Mouse (Mus musculus) heart, adult 2 months (tissue): ENCODE results near the gene Kcnb1. TPM values are rescaled to one million over a fixed set of nuclear protein-coding genes. Genes with fewer than 3 reads are reported as not detected.
A peak's percentile ranks its signal among the peaks of the same experiment; 100 is the strongest.

ENCODE experiments used
- DNase-seq, 2 experiments: peaks; one replicate each; pipeline ENCODE4 v3.0.0; 2021
- H3K27ac ChIP-seq: fragments of 200-600 bp; 2 replicates; pipeline ENCODE4 v1.8.1; 2022
- H3K27me3 ChIP-seq: fragments of 200-500 bp; 2 replicates; pipeline ENCODE4 v1.6.1; 2012; ENCODE audit warnings: mild to moderate bottlenecking, low read length, inconsistent platforms, mixed read lengths; ENCODE audit not compliant: control insufficient read depth, insufficient read depth
- H3K36me3 ChIP-seq: fragments of 200-500 bp; 2 replicates; pipeline ENCODE4 v1.6.1; 2012; ENCODE audit warnings: low read length, inconsistent platforms; ENCODE audit not compliant: control insufficient read depth, insufficient read depth
- H3K4me1 ChIP-seq: fragments of 200-500 bp; 2 replicates; pipeline ENCODE4 v1.6.1; 2011; ENCODE audit warnings: low read length; ENCODE audit not compliant: control insufficient read depth, insufficient read depth
- H3K4me3 ChIP-seq: fragments of 200-600 bp; 2 replicates; pipeline ENCODE4 v1.8.1; 2022
- H3K79me2 ChIP-seq: fragments of 200-500 bp; replicated peaks from 2 replicates; pipeline ENCODE4 v1.6.1; 2012; ENCODE audit warnings: mild to moderate bottlenecking, inconsistent platforms, low read length, moderate library complexity, mixed read lengths; ENCODE audit not compliant: control insufficient read depth, insufficient read depth
- H3K9ac ChIP-seq: fragments of 200-500 bp; 2 replicates; pipeline ENCODE4 v1.6.1; 2012; ENCODE audit warnings: low read depth, mild to moderate bottlenecking, control low read depth, inconsistent platforms, low read length, mixed read lengths
- CTCF ChIP-seq: fragments of 200-600 bp; IDR thresholded peaks from 2 replicates; pipeline ENCODE4 v1.8.1; 2022; ENCODE audit warnings: antibody characterized with exemption, mild to moderate bottlenecking, moderate library complexity
- EP300 ChIP-seq: fragments of 200-500 bp; IDR thresholded peaks from 2 replicates; pipeline ENCODE4 v1.6.1; 2011; ENCODE audit warnings: low read depth, low read length, control low read depth; ENCODE audit not compliant: insufficient read depth
- POLR2A ChIP-seq: fragments of 200-500 bp; IDR thresholded peaks from 2 replicates; pipeline ENCODE4 v1.6.1; 2011; ENCODE audit warnings: mild to moderate bottlenecking, low read depth, low read length, control low read depth; ENCODE audit not compliant: insufficient read depth
- WGBS: fragments of 180-500 bp; shearing (Covaris S2); methylation state at CpG from one replicate; pipeline ENCODE4 v1.1.7; 2018; 5-methylcytosine and 5-hydroxymethylcytosine counted together
- intact Hi-C: fragments of 180-260 bp; cut with DNase I; formaldehyde crosslinking; loops from one replicate; pipeline ENCODE4 v1.15.1; 2025
- polyA plus RNA-seq: library from polyadenylated mRNA; depleted of rRNA; stranded (reverse); fragments of >200 nt; gene quantifications from 2 replicates; pipeline ENCODE4 v1.2.3, GENCODE M21; 2012
- total RNA-seq, 2 experiments: library from RNA; stranded (reverse); gene quantifications; 2 replicates each; pipeline ENCODE4 v1.2.3; 2021

Kcnb1 gene
- total and polyA plus RNA-seq, 3 experiments, result 17.2 to 38.8 (median 32.8) TPM

DNA sequence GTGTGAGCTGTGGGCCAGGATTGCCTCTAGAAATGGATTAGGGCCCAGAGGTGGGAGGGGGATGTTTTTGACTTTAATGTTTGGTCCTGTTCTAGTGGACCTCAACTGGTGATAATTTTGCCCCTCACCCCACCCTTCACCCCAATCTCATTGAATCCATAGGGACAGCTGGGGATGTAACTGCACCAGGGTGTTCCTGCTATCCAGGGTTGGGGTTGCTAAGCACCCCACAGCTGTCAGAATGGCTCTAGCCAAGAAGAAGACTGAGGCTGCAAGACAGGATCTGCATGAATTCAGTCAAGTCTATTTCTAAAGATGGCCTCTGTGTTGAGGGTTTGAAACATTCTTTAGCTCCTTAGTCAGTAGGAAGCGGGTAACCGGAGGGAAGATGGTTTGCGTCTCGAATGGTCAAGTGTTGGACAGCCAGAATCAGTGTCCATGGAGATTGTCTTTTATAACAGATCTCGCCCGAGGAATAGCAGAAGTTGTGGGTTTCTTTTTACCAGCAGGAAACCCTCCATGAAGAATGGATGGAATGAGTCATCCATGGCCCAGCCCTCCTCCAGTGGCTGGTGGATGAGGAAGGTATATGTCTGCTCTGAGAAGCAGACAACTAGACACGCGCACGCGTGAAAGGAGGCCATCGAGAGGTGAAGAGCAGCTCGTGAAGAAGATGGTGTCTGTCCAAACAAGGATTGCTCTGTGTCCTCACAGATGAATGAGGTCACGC, 96.6 kb downstream of the Kcnb1 start:
- H3K79me2 ChIP-seq, result no peaks in the 10 kb centered on the region
- no peak overlapping the region for H3K4me3 ChIP-seq
- no peak overlapping the region for H3K27ac ChIP-seq
- H3K36me3 ChIP-seq, result no peaks in the 10 kb centered on the region
- H3K4me1 ChIP-seq, result no peaks in the 10 kb centered on the region
- 71% methylated on average over 13 of the region's 13 CpGs for WGBS
- peak in 1 of 2 experiments; percentile 40 for DNase-seq
- H3K27me3 ChIP-seq, result no peaks in the 10 kb centered on the region
- no peak for TF ChIP-seq EP300
- no peak for TF ChIP-seq POLR2A
- no peak for TF ChIP-seq CTCF
- no peak overlapping the region for H3K9ac ChIP-seq
- intact Hi-C loops, result no loop called here

DNA sequence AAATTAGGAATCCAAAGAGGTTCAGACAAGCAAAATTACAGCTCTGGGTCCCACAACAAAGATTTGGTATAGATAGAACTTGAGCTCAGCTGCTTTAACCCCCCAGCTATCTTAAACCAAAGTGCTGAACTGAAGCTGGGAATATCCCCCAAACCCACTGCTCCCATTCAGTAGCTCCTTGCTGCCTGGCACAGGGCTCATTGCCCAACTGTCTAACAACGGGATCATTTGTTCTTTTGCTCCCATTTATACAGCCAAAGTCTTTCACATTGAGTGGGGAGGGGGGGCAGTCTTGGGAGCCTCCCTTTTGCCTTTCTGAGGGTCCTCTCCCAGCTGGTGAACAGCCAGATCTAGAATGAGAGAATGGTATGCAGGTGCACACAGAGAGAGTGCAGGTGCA, 99.7 kb downstream of the Kcnb1 start:
- no peaks in the 10 kb centered on the region for H3K36me3 ChIP-seq
- H3K4me3 ChIP-seq, result no peak overlapping the region
- H3K4me1 ChIP-seq, result no peaks in the 10 kb centered on the region
- no peak overlapping the region for H3K9ac ChIP-seq
- intact Hi-C loops, result no loop called here
- TF ChIP-seq CTCF (no peak), EP300 (no peak), POLR2A (no peak)
- WGBS, result 63% methylated on average over 1 of the region's 1 CpGs
- H3K27me3 ChIP-seq, result no peaks in the 10 kb centered on the region
- no peak overlapping the region for H3K27ac ChIP-seq
- H3K79me2 ChIP-seq, result no peaks in the 10 kb centered on the region
- DNase-seq, result no peak

DNA sequence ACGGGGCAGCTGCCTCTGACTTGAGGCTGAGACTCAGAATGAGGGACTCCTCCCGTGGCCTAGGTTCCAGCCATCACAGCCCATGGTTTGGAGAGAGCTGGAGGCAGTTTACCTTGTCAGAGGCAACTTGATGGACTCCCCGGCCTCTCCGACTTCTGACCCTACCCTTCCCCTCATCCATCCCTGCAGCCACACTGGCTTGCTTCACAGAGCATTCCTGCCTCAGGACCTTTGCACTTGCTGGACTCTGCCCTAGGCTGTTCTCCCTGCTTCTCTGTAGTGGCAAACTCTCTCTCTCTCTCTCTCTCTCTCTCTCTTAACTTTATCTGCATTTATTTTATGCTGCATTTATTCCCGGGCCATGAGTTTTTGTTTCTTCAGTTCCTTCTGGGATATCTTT, 103.1 kb downstream of the Kcnb1 start:
- intact Hi-C loops, result no loop called here
- H3K9ac ChIP-seq, result no peak overlapping the region
- no peak overlapping the region for H3K27ac ChIP-seq
- H3K79me2 ChIP-seq, result no peaks in the 10 kb centered on the region
- no peak for DNase-seq
- no peaks in the 10 kb centered on the region for H3K4me1 ChIP-seq
- WGBS, result 88% methylated on average over 5 of the region's 5 CpGs
- no peak overlapping the region for H3K4me3 ChIP-seq
- TF ChIP-seq POLR2A (no peak), CTCF (no peak), EP300 (no peak)
- no peaks in the 10 kb centered on the region for H3K27me3 ChIP-seq
- no peaks in the 10 kb centered on the region for H3K36me3 ChIP-seq

DNA sequence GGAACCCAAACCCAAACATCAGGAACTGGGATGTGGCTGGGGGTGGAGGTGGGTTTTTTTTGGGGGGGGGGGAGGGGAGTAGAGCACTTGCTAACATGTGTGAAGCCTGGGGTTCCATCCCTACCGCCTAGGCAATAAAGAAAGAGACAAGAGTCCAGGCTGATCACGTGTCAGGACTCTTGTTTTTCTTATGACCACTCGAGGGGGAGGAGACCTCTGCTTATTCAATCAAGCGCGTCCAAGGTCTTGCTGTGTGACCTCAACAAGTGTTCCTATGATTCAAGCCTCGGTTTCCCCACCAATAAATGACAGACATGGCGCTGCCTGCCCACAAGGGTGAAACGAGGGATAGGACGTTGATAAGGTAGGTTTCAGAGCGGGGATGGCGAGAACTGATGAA, 103.9 kb downstream of the Kcnb1 start:
- no peak for TF ChIP-seq EP300
- no peak for TF ChIP-seq CTCF
- TF ChIP-seq POLR2A, result no peak
- no peak overlapping the region for H3K4me3 ChIP-seq
- no peak overlapping the region for H3K9ac ChIP-seq
- H3K27ac ChIP-seq, result no peak overlapping the region
- H3K36me3 ChIP-seq, result no peaks in the 10 kb centered on the region
- H3K79me2 ChIP-seq, result no peaks in the 10 kb centered on the region
- no peak for DNase-seq
- intact Hi-C loops, result no loop called here
- 54% methylated on average over 11 of the region's 11 CpGs for WGBS
- no peaks in the 10 kb centered on the region; the same call in 1 of the 2 replicates for H3K4me1 ChIP-seq
- no peaks in the 10 kb centered on the region for H3K27me3 ChIP-seq

DNA sequence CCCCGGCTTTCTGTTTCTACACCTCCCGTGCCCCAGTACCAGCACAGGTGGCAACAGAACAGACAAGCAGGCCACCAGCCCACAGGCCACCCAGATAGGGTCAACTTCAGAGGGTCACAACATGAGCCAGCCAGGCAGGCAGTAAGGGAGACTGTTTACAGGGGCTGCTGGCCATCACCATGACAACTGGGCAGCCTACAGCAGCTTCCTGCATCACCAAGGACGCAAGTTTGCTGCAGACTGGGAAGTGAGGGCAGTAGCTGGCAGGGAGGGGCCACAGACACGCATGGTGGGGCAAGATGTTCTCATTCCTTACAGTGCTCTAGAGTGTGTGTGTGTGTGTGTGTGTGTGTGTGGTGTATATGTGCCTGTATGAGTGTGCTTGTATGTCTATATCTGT, 108.3 kb downstream of the Kcnb1 start:
- H3K36me3 ChIP-seq, result no peaks in the 10 kb centered on the region; the same call in 1 of the 2 replicates
- no peak overlapping the region for H3K27ac ChIP-seq
- intact Hi-C loops, result no loop called here
- no peak overlapping the region for H3K9ac ChIP-seq
- H3K4me1 ChIP-seq, result peaks cover 8% of the 10 kb centered on the region
- peak in 1 of 2 experiments; percentile 49 for DNase-seq
- no peak for TF ChIP-seq EP300
- no peak for TF ChIP-seq POLR2A
- TF ChIP-seq CTCF, result no peak
- no peaks in the 10 kb centered on the region for H3K27me3 ChIP-seq
- H3K4me3 ChIP-seq, result no peak overlapping the region
- WGBS, result 48% methylated on average over 4 of the region's 4 CpGs
- no peaks in the 10 kb centered on the region for H3K79me2 ChIP-seq

DNA sequence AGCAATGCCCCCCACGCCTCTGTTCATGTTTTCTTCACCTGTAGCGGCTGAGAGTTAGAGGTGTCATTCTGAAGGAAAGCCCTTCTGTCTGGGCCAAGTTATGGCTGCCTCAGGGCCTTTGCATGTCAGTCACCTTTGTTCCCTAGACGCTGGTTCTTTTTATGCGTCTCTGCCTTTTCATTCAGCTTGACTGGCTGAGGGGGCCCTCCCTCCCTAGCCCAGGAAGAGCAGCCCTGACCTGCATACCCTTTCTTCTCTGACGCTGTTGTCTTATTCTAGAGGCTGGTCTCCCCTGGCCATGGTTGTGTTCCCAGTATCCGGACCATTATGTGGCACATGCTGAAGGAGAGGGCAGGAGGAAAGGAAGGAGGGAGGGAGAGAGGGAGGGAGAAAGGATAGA, 108.8 kb downstream of the Kcnb1 start:
- Histone ChIP-seq H3K9ac (no peak overlapping the region), H3K36me3 (no peaks in the 10 kb centered on the region; the same call in 1 of the 2 replicates), H3K4me1 (peaks cover 8% of the 10 kb centered on the region), H3K4me3 (no peak overlapping the region), H3K27ac (no peak overlapping the region), H3K27me3 (no peaks in the 10 kb centered on the region), H3K79me2 (no peaks in the 10 kb centered on the region)
- WGBS, result 68% methylated on average over 6 of the region's 6 CpGs
- no peak for DNase-seq
- intact Hi-C loops, result no loop called here
- no peak for TF ChIP-seq CTCF
- TF ChIP-seq EP300, result no peak
- TF ChIP-seq POLR2A, result no peak
